Mouse (Mus musculus): Measurements from ENCODE around the gene Mtus2.

GRCm38 (mm10) chr5:148302968-148303367 is 345.8 kb downstream of the Mtus2 start:
- no peak for TF ChIP-seq CTCF (IDR thresholded peaks at IDR 0.05 in 2 of 3, conservative IDR thresholded peaks at IDR 0.05 in 1 of 3; ENCODE audit: control insufficient read depth in 1 of 3, insufficient read depth in 1 of 3, low read depth in 2 of 3, low read length in 3 of 3, poor library complexity in 1 of 3, severe bottlenecking in 1 of 3)
- TF ChIP-seq ZKSCAN1 (IDR thresholded peaks at IDR 0.05; ENCODE audit: low read depth, low read length): no peak
- no peak for TF ChIP-seq ZC3H11A (IDR thresholded peaks at IDR 0.05; ENCODE audit: low read depth, low read length)
- no peak for TF ChIP-seq POLR2A (IDR thresholded peaks at IDR 0.05; ENCODE audit: control insufficient read depth in 1 of 2, insufficient read depth in 1 of 2, low read depth in 1 of 2, low read length in 2 of 2, poor library complexity in 1 of 2)
